Mouse (Mus musculus) forebrain, embryonic 12.5 days (tissue): ENCODE measurements around the gene Scg3. TPM values are rescaled to one million over a fixed set of nuclear protein-coding genes. Genes with fewer than 3 reads are reported as not detected.

ENCODE experiments used
- ATAC-seq: fragments of 200-750 bp; cut with Nextera tagmentation; 2 replicates; pipeline ENCODE4 v1.8.0; 2017; ENCODE audit warnings: moderate TSS enrichment; ENCODE audit not compliant: low FRiP score
- H3K27ac ChIP-seq: fragments of 300-500 bp; sonication (generic); 2 replicates; pipeline ENCODE4 v1.5.1; 2016; ENCODE audit warnings: mild to moderate bottlenecking
- H3K27me3 ChIP-seq: fragments of 300-500 bp; sonication (generic); 2 replicates; pipeline ENCODE4 v1.6.1; 2016; ENCODE audit warnings: mild to moderate bottlenecking
- H3K36me3 ChIP-seq: fragments of 300-500 bp; sonication (generic); replicated peaks from 2 replicates; pipeline ENCODE4 v1.6.1; 2016; ENCODE audit warnings: mild to moderate bottlenecking
- H3K4me1 ChIP-seq: fragments of 300-500 bp; sonication (generic); 2 replicates; pipeline ENCODE4 v1.6.1; 2016
- H3K4me2 ChIP-seq: fragments of 300-500 bp; sonication (generic); 2 replicates; pipeline ENCODE4 v1.6.1; 2016; ENCODE audit warnings: mild to moderate bottlenecking, moderate library complexity
- H3K4me3 ChIP-seq: fragments of 300-500 bp; sonication (generic); replicated peaks from 2 replicates; pipeline ENCODE4 v1.5.1; 2016; ENCODE audit warnings: mild to moderate bottlenecking
- H3K9ac ChIP-seq: fragments of 300-500 bp; sonication (generic); 2 replicates; pipeline ENCODE4 v1.6.1; 2016; ENCODE audit warnings: mild to moderate bottlenecking
- H3K9me3 ChIP-seq: fragments of 300-500 bp; sonication (generic); 2 replicates; pipeline ENCODE4 v1.6.1; 2016
- WGBS: fragments of 180-500 bp; shearing (Covaris S2); methylation state at CpG from one replicate; pipeline ENCODE4 v1.1.7; 2016; 5-methylcytosine and 5-hydroxymethylcytosine counted together
- polyA plus RNA-seq: library from polyadenylated mRNA; unstranded; fragments of >200 nt; fragmentation: Nextera tagmentation; extraction: Ambion mirVana; gene quantifications from 2 replicates; pipeline ENCODE4 v1.2.1, GENCODE M21; 2016

Gene Scg3
- polyA plus RNA-seq: 65.0 and 81.2 TPM in 2 replicates

DNA sequence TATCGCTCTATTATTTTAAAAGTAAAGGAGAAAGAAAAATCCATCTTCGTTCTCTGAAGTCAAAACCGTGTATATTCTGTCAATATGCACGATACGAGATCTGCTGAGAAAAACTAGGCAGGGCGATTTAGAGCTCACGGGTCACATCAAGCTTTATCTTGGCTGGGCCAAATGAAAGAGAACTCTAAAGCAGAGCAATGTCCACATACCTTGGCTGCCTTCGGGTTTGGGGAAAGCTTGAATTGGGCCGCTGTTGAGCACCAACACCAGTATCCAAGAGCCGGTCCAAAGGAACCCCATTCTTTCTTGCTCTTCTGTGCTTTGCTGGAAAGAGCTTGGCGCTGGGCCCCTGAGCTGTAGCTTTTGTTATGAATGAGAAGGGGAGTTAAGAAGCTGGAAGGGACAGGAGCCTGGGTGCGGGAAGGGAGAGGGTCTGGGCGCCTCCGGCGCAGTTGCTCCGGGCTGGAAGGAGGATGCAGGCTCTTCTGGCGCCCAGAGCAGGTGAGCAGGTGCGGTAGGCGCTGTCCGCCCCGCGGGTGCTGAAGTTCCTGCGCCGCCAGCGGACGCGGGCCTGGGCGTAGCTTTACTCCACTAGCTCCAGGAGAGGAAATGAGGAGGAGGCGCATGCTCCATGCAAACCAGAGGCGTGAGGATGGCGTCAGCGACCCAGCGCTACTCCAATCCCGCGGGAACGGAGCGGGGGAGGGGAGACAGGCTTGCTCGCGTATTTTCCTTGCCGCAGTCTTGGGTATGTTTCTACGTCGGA is at the start of gene Scg3:
Gene Scg3, minus strand, starts transcription at position 631 of the 766 bp plus-strand sequence.
- Histone ChIP-seq H3K9me3 (no peaks in the 10 kb centered on the region), H3K4me2 (peak within 1 kb of the TSS; percentile 60), H3K36me3 (0 out of 2 replicates have a peak, but pooled peaks cover 9% of the 10 kb centered on the region), H3K27ac (peak within 1 kb of the TSS; percentile 75), H3K9ac (peak within 1 kb of the TSS; percentile 68), H3K4me1 (0 out of 2 replicates have a peak, but pooled peaks cover 8% of the 10 kb centered on the region), H3K27me3 (no peaks in the 10 kb centered on the region), H3K4me3 (peak within 1 kb of the TSS; percentile 58)
- 5% methylated on average over 42 of the region's 42 CpGs for WGBS
- peak; percentile 100 for ATAC-seq

DNA sequence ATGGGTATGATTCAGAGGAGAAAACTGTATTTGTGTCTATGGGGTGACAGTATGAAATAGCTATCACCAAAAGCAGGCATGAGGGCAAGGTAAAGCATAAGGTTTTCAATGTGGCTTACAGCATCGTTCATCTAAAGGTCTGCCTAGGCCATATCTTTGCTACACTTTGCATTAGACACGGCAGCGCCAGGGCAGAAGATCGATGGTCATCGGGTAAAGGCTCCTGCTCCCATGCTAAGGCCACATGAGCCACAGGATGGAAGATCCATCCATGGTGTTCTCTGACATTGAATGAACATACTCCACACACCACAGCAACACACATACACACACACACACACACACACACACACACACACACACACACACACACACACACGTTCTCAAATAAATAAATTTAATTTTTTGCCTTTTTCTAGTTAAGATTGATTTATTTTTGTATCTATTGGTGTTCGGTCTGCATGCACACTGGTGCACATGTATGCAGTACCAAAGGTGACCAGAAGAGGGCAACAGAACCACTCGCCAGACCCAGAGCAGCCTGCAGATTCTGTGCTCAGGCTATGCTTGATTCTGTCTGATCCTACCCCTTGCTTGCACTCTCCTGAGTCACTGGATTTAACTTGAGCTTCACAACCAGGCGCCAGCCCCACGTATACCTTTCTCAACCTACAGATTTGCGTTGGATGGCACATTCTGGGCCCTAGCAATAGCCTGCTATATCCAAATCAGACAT is 36.3 kb upstream of the Scg3 start:
- Histone ChIP-seq H3K27me3 (no peaks in the 10 kb centered on the region), H3K9ac (no peak overlapping the region), H3K4me2 (no peak overlapping the region), H3K9me3 (no peaks in the 10 kb centered on the region), H3K4me3 (no peak overlapping the region), H3K27ac (no peak overlapping the region), H3K36me3 (no peaks in the 10 kb centered on the region), H3K4me1 (no peaks in the 10 kb centered on the region)
- WGBS: 46% methylated on average over 11 of the region's 11 CpGs
- peak; percentile 88 for ATAC-seq

GRCm38 (mm10) chr9:75719481-75719880 is 35.6 kb upstream of the Scg3 start:
- no peak overlapping the region for H3K9ac ChIP-seq
- H3K4me1 ChIP-seq: no peaks in the 10 kb centered on the region
- H3K27me3 ChIP-seq: no peaks in the 10 kb centered on the region
- no peaks in the 10 kb centered on the region for H3K36me3 ChIP-seq
- no peak for ATAC-seq
- H3K4me2 ChIP-seq: no peak overlapping the region
- 89% methylated on average over 3 of the region's 3 CpGs for WGBS
- no peaks in the 10 kb centered on the region for H3K9me3 ChIP-seq
- H3K4me3 ChIP-seq: no peak overlapping the region
- no peak overlapping the region for H3K27ac ChIP-seq

DNA sequence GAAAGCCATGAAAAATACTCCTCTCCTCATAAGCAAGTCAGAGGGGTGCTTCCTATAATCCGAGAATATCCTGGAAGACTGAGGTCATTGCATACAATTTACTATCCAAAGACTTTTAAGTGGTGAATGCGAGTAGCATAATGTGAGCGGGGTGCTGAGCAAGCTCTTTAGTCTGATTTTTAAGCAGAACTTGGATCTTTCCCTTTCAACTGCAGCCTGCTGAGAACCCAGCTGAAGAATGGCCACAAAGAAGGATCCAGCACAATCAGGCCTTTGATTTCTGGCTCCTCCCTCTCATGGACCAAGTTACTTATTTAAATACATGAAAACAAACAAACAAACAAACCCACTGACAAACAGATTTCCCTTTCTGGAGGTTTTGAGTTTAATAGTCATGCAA is 916 bp upstream of the Scg3 start:
- ATAC-seq: no peak
- Histone ChIP-seq H3K4me1 (0 out of 2 replicates have a peak, but pooled peaks cover 8% of the 10 kb centered on the region), H3K36me3 (0 out of 2 replicates have a peak, but pooled peaks cover 8% of the 10 kb centered on the region), H3K4me2 (peak overlapping the region; percentile 60; the same call in 1 of the 2 replicates), H3K27me3 (no peaks in the 10 kb centered on the region), H3K27ac (no peak overlapping the region), H3K4me3 (no peak overlapping the region), H3K9me3 (0 out of 2 replicates have a peak, but pooled peaks cover 5% of the 10 kb centered on the region), H3K9ac (no peak overlapping the region)
- 43% methylated on average over 3 of the region's 3 CpGs for WGBS

GRCm38 (mm10) chr9:75684292-75684691 is 436 bp upstream of the Scg3 start:
- no peaks in the 10 kb centered on the region for H3K27me3 ChIP-seq
- WGBS: 61% methylated on average over 4 of the region's 4 CpGs
- peak; percentile 3 for ATAC-seq
- H3K9me3 ChIP-seq: 0 out of 2 replicates have a peak, but pooled peaks cover 2% of the 10 kb centered on the region
- H3K4me2 ChIP-seq: peak overlapping the region; percentile 60
- H3K4me1 ChIP-seq: 0 out of 2 replicates have a peak, but pooled peaks cover 8% of the 10 kb centered on the region
- H3K36me3 ChIP-seq: 0 out of 2 replicates have a peak, but pooled peaks cover 8% of the 10 kb centered on the region
- H3K4me3 ChIP-seq: peak overlapping the region; percentile 58
- H3K9ac ChIP-seq: peak overlapping the region; percentile 68; the same call in 1 of the 2 replicates
- peak overlapping the region; percentile 75; the same call in 1 of the 2 replicates for H3K27ac ChIP-seq

- H3K4me2 ChIP-seq: no peak overlapping the region
- H3K36me3 ChIP-seq: peaks cover 29% of the 10 kb centered on the region
- H3K27ac ChIP-seq: no peak overlapping the region
- WGBS: 89% methylated on average over 5 of the region's 5 CpGs
- no peak overlapping the region for H3K4me3 ChIP-seq
- H3K9me3 ChIP-seq: no peaks in the 10 kb centered on the region
- no peak overlapping the region for H3K9ac ChIP-seq
- no peaks in the 10 kb centered on the region for H3K27me3 ChIP-seq
- 0 out of 2 replicates have a peak, but pooled peaks cover 8% of the 10 kb centered on the region for H3K4me1 ChIP-seq
- no peak for ATAC-seq
These were observed 3.2 kb downstream of the Scg3 start for GRCm38 (mm10) chr9:75680606-75681005.

GRCm38 (mm10) chr9:75679629-75680028 is 4.2 kb downstream of the Scg3 start:
- Histone ChIP-seq H3K27ac (no peak overlapping the region), H3K9ac (no peak overlapping the region), H3K9me3 (no peaks in the 10 kb centered on the region), H3K27me3 (no peaks in the 10 kb centered on the region), H3K4me3 (no peak overlapping the region), H3K4me2 (no peak overlapping the region), H3K4me1 (0 out of 2 replicates have a peak, but pooled peaks cover 5% of the 10 kb centered on the region), H3K36me3 (peaks cover 39% of the 10 kb centered on the region)
- no peak for ATAC-seq
- WGBS: 77% methylated on average over 4 of the region's 4 CpGs

- Histone ChIP-seq H3K4me3 (no peak overlapping the region), H3K27ac (no peak overlapping the region), H3K36me3 (peaks cover 52% of the 10 kb centered on the region), H3K27me3 (no peaks in the 10 kb centered on the region), H3K4me1 (0 out of 2 replicates have a peak, but pooled peaks cover 5% of the 10 kb centered on the region), H3K4me2 (no peak overlapping the region), H3K9ac (no peak overlapping the region), H3K9me3 (no peaks in the 10 kb centered on the region)
- no peak for ATAC-seq
- 86% methylated on average over 7 of the region's 7 CpGs for WGBS
These were observed 5.5 kb downstream of the Scg3 start for GRCm38 (mm10) chr9:75678341-75678740.

GRCm38 (mm10) chr9:75676226-75676625 is 7.6 kb downstream of the Scg3 start:
- WGBS: 82% methylated on average over 7 of the region's 7 CpGs
- Histone ChIP-seq H3K9ac (no peak overlapping the region), H3K4me3 (no peak overlapping the region), H3K27me3 (no peaks in the 10 kb centered on the region), H3K27ac (no peak overlapping the region), H3K4me1 (no peaks in the 10 kb centered on the region), H3K36me3 (peaks cover 68% of the 10 kb centered on the region), H3K9me3 (no peaks in the 10 kb centered on the region), H3K4me2 (no peak overlapping the region)
- no peak for ATAC-seq

- no peak overlapping the region for H3K9ac ChIP-seq
- no peak for ATAC-seq
- H3K36me3 ChIP-seq: peaks cover 70% of the 10 kb centered on the region
These were observed 11.1 kb downstream of the Scg3 start for GRCm38 (mm10) chr9:75672769-75673168.

GRCm38 (mm10) chr9:75666612-75667011 is 17.2 kb downstream of the Scg3 start:
- H3K27me3 ChIP-seq: no peaks in the 10 kb centered on the region
- H3K27ac ChIP-seq: no peak overlapping the region
- H3K4me1 ChIP-seq: no peaks in the 10 kb centered on the region
- H3K9ac ChIP-seq: no peak overlapping the region
- 82% methylated on average over 5 of the region's 5 CpGs for WGBS
- no peak overlapping the region for H3K4me3 ChIP-seq
- H3K9me3 ChIP-seq: no peaks in the 10 kb centered on the region
- H3K4me2 ChIP-seq: no peak overlapping the region
- no peak for ATAC-seq
- H3K36me3 ChIP-seq: peaks cover 40% of the 10 kb centered on the region

More at GRCm38 (mm10) chr9:75672769-75673168, 11.1 kb downstream of the Scg3 start:
- Histone ChIP-seq H3K27ac (no peak overlapping the region), H3K27me3 (no peaks in the 10 kb centered on the region), H3K4me2 (no peak overlapping the region), H3K4me1 (no peaks in the 10 kb centered on the region), H3K9me3 (no peaks in the 10 kb centered on the region), H3K4me3 (no peak overlapping the region)
- WGBS: 61% methylated on average over 6 of the region's 6 CpGs

DNA sequence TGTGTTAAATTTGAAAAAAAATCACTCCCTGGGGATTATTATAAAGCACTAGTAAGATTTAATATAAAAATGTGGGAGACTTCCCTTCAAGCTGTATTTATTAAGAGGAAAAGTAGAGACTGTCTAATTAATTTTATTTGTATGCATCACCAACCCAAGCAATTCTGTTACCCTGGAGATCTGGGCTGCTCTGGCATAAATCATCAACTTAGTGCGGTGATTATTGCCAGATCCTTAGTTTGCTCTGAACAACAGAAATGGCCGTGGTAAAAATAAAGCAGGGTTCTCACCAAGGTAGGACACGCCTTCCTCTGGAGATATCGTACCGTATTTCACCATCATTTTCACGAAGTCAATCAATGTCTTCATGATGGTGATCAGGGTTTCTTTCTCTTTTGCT is 18.5 kb downstream of the Scg3 start:
- Histone ChIP-seq H3K27me3 (no peaks in the 10 kb centered on the region), H3K27ac (no peak overlapping the region), H3K9me3 (no peaks in the 10 kb centered on the region), H3K36me3 (peaks cover 53% of the 10 kb centered on the region), H3K4me2 (no peak overlapping the region), H3K4me1 (no peaks in the 10 kb centered on the region), H3K4me3 (no peak overlapping the region), H3K9ac (no peak overlapping the region)
- 88% methylated on average over 6 of the region's 6 CpGs for WGBS
- no peak for ATAC-seq
